Mouse (Mus musculus): ENCODE results near the gene Gabarap. TPM values are rescaled to one million over a fixed set of nuclear protein-coding genes. Genes with fewer than 3 reads are reported as not detected.
"Not testable (repeated sequence)": the region's sequence is repeated elsewhere in the genome, so short reads cannot be mapped to it uniquely, and the experiment has no call there.

Gene Gabarap
- polyA plus RNA-seq, 1 experiment = 826 TPM

DNA sequence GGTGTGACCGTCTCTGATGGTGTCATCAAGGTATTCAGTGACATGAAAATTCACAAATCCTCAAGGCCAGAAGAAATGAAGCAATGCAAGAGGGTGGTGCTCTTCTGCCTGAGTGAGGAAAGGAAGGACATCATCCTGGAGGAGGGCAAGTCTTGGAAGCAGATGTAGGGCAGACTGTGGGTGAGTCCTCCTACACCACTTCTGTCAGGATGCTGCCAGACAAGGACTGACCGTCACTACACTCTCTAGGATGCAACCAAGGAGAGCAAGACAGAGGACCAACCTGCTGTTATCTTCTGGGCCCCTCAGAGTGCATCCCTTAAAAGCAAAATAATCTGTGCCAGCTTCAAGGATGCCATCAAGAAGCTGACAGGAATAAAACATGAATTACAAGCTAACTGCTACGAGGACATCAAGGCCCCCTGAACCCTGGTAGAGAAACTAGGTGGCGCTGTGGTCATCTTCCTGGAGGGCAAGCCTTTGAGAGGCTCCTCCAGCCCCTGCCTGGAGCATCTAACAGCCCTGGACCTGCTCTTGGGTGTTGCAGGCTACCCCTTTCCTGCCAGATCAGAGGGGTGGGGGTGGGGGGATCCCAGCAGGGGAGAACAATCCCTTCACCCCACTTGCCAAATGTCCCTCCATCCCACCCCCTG, 40.0 kb upstream of the Gabarap start:
- H3K27me3 ChIP-seq (ENCODE audit: control insufficient read depth, insufficient read depth, low read length) = no peaks in the 10 kb centered on the region
- TF ChIP-seq CTCF (IDR thresholded peaks at IDR 0.05; ENCODE audit: control insufficient read depth, insufficient read depth, insufficient replicate concordance, low read depth, low read length) (no peak), POLR2A (IDR thresholded peaks at IDR 0.05; ENCODE audit: control insufficient read depth, low read depth, low read length) (no peak)
- no peak overlapping the region for H3K27ac ChIP-seq (ENCODE audit: control insufficient read depth, insufficient read depth, low read depth, low read length)
- no peaks in the 10 kb centered on the region for H3K36me3 ChIP-seq (ENCODE audit: control insufficient read depth, insufficient read depth, low read length)
- no peak overlapping the region for H3K4me3 ChIP-seq (ENCODE audit: control insufficient read depth, low read depth, low read length)
- peaks cover 18% of the 10 kb centered on the region for H3K4me1 ChIP-seq (ENCODE audit: control insufficient read depth, insufficient read depth, low read length)

DNA sequence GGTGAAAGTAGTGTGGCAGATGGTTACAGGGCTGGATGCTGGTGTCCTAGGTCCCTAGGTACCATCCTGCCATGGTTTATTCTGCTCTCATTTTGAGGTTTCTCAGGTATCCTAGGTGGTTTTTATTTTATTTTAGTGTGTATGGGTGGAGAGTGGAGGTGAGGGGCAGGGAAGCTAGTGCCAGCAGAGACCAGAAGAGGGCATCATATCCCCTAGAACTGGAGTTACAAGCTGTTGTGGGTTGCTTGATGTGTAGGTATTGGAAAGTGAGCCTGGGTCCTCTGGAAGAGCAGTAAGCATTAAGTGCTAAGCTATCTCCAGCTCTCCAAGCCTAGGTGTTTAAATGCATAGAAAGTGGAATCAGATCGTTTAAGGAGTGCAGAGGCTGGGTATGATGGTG, 38.7 kb upstream of the Gabarap start:
- Histone ChIP-seq H3K36me3 (ENCODE audit: control insufficient read depth, insufficient read depth, low read length) (no peaks in the 10 kb centered on the region), H3K27ac (ENCODE audit: control insufficient read depth, insufficient read depth, low read depth, low read length) (no peak overlapping the region)

DNA sequence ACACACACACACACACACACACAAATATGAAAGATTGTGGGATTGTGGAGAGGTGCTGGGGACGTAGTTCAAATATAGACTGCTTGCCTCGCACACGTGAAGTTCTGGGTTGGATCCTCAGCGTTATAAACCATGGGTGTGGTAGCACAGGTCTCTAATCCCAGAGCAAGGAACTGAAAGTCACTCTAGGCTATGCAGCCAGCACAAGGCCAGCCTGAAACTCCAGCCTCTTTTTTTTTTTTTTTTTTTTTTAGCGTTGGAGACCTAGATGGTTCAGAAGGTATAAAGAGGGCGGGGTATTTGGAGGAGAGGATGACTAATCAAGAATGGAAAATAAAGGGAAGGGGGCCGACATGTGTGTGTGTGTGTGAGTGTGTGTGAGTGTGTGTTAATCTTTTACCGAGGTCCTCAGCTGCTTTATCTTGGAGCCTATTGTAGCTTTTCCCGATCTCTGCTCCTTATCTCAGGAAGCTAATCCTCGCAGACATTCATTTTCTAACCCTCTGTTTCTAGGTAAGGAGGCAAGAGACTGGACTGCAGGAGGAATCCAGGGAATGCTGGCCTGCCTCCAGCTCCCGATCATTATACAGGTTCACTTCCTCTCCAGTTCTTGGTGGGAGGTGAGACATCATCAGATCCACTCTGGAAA, 37.6 kb upstream of the Gabarap start:
- H3K4me3 ChIP-seq (ENCODE audit: control insufficient read depth, low read depth, low read length) = no peak overlapping the region
- no peak overlapping the region for H3K27ac ChIP-seq (ENCODE audit: control insufficient read depth, insufficient read depth, low read depth, low read length)
- no peak for TF ChIP-seq POLR2A (IDR thresholded peaks at IDR 0.05; ENCODE audit: control insufficient read depth, low read depth, low read length)

More for the DNA sequence above, 38.7 kb upstream of the Gabarap start:
- no peak for TF ChIP-seq CTCF (IDR thresholded peaks at IDR 0.05; ENCODE audit: control insufficient read depth, insufficient read depth, insufficient replicate concordance, low read depth, low read length)
- no peaks in the 10 kb centered on the region for H3K27me3 ChIP-seq (ENCODE audit: control insufficient read depth, insufficient read depth, low read length)
- peaks cover 15% of the 10 kb centered on the region for H3K4me1 ChIP-seq (ENCODE audit: control insufficient read depth, insufficient read depth, low read length)
- H3K4me3 ChIP-seq (ENCODE audit: control insufficient read depth, low read depth, low read length) = no peak overlapping the region

DNA sequence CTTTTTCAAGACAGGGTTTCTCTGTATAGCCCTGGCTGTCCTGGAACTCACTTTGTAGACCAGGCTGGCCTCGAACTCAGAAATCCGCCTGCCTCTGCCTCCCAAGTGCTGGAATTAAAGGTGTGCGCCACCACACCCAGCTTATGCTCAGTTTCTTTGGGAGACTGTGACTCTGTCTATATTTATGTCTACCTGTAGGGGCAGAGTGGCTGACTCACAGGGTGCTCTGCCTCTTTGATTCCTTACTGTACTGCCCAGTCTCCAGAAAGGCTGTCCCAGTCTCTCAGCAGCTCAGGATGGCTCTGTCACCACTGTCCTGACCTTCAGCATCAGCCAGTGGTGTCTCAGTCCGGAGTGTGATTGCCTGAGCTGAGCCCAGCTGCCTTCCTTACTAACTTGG, 35.3 kb upstream of the Gabarap start:
- not testable (repeated sequence) for H3K36me3 ChIP-seq (ENCODE audit: control insufficient read depth, insufficient read depth, low read length); H3K4me3 ChIP-seq (ENCODE audit: control insufficient read depth, low read depth, low read length); H3K27me3 ChIP-seq (ENCODE audit: control insufficient read depth, insufficient read depth, low read length); H3K27ac ChIP-seq (ENCODE audit: control insufficient read depth, insufficient read depth, low read depth, low read length); H3K4me1 ChIP-seq (ENCODE audit: control insufficient read depth, insufficient read depth, low read length)

More for the DNA sequence above, 37.6 kb upstream of the Gabarap start:
- peaks cover 5% of the 10 kb centered on the region for H3K4me1 ChIP-seq (ENCODE audit: control insufficient read depth, insufficient read depth, low read length)
- no peaks in the 10 kb centered on the region for H3K36me3 ChIP-seq (ENCODE audit: control insufficient read depth, insufficient read depth, low read length)
- no peaks in the 10 kb centered on the region for H3K27me3 ChIP-seq (ENCODE audit: control insufficient read depth, insufficient read depth, low read length)

DNA sequence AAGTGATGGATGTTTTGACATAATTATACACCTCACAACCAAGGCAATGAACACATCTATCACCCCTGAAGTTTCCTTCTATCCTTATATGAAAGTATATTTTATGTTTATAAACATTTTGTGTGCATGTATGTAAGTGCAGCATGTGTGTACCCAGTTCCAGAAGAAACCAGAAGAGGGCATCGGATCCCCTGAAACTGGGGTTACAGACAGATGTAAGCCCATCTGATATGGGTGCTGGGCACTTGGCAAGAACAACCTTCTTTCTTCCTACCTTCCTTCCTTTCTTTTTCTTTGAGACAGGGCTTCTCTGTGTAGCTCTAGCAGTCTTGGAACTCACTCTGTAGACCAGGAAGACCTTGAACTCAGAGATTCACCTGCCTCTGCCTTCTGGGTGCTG, 34.7 kb upstream of the Gabarap start:
- no peak overlapping the region for H3K4me3 ChIP-seq (ENCODE audit: control insufficient read depth, low read depth, low read length)
- no peaks in the 10 kb centered on the region for H3K27me3 ChIP-seq (ENCODE audit: control insufficient read depth, insufficient read depth, low read length)
- no peak overlapping the region for H3K27ac ChIP-seq (ENCODE audit: control insufficient read depth, insufficient read depth, low read depth, low read length)
- no peaks in the 10 kb centered on the region for H3K4me1 ChIP-seq (ENCODE audit: control insufficient read depth, insufficient read depth, low read length)
- H3K36me3 ChIP-seq (ENCODE audit: control insufficient read depth, insufficient read depth, low read length) = no peaks in the 10 kb centered on the region
- TF ChIP-seq POLR2A (IDR thresholded peaks at IDR 0.05; ENCODE audit: control insufficient read depth, low read depth, low read length) (no peak), CTCF (IDR thresholded peaks at IDR 0.05; ENCODE audit: control insufficient read depth, insufficient read depth, insufficient replicate concordance, low read depth, low read length) (no peak)

DNA sequence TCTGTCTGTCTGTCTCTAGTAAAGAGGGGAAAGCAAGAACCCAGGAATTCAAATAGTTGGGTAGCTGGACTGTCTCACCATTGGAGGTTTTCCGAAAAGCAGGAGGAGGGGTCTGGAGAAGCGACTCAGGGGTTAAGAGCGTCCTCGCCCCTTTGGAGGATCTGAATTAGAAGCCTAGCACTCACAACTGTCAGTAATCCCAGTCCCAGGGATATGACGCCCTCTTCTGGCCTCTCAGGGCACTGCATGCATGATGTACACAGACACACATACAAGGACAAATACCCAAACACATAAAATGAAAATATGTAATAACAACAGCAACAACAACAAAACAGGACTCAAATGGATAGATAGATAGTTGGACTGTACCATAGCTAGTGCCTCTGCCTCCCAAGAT, 30.3 kb upstream of the Gabarap start:
- H3K27me3 ChIP-seq (ENCODE audit: control insufficient read depth, insufficient read depth, low read length) = no peaks in the 10 kb centered on the region
- H3K4me1 ChIP-seq (ENCODE audit: control insufficient read depth, insufficient read depth, low read length) = peaks cover 4% of the 10 kb centered on the region
- H3K27ac ChIP-seq (ENCODE audit: control insufficient read depth, insufficient read depth, low read depth, low read length) = no peak overlapping the region
- H3K36me3 ChIP-seq (ENCODE audit: control insufficient read depth, insufficient read depth, low read length) = no peaks in the 10 kb centered on the region
- H3K4me3 ChIP-seq (ENCODE audit: control insufficient read depth, low read depth, low read length) = no peak overlapping the region
- peak; percentile 49; the same call in 1 of the 2 replicates for TF ChIP-seq CTCF (IDR thresholded peaks at IDR 0.05; ENCODE audit: control insufficient read depth, insufficient read depth, insufficient replicate concordance, low read depth, low read length)
- TF ChIP-seq POLR2A (IDR thresholded peaks at IDR 0.05; ENCODE audit: control insufficient read depth, low read depth, low read length) = no peak

DNA sequence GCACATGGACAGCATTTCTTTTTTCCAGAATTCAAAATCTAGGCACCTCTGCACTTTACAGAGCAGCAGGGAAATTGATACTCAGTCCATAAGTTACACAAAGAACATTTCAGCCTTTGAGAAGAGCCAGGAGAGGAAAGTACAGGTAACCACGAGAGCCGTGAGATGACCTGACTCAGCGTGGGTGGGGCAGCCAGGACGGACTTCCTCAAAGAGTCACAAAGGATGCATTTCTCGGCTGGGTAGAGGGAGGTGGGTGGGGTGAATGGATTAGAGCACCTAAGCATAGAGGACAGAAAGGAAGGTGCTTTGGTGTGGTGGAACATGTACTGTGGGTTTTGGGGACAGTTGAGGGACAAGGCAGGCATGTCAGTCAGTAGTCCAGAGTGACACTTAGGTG, 29.1 kb upstream of the Gabarap start:
- Histone ChIP-seq H3K27me3 (ENCODE audit: control insufficient read depth, insufficient read depth, low read length) (no peaks in the 10 kb centered on the region), H3K36me3 (ENCODE audit: control insufficient read depth, insufficient read depth, low read length) (no peaks in the 10 kb centered on the region), H3K4me1 (ENCODE audit: control insufficient read depth, insufficient read depth, low read length) (peaks cover 16% of the 10 kb centered on the region), H3K27ac (ENCODE audit: control insufficient read depth, insufficient read depth, low read depth, low read length) (no peak overlapping the region), H3K4me3 (ENCODE audit: control insufficient read depth, low read depth, low read length) (no peak overlapping the region)
- TF ChIP-seq CTCF (IDR thresholded peaks at IDR 0.05; ENCODE audit: control insufficient read depth, insufficient read depth, insufficient replicate concordance, low read depth, low read length) (no peak), POLR2A (IDR thresholded peaks at IDR 0.05; ENCODE audit: control insufficient read depth, low read depth, low read length) (no peak)
